Mouse (Mus musculus) spleen, adult 2 months (tissue): Measurements from ENCODE around the gene Ptpn21.

ENCODE experiments used
- CTCF ChIP-seq: fragments of 200-500 bp; IDR thresholded peaks from 2 replicates; pipeline ENCODE4 v1.5.1; 2011; ENCODE audit warnings: mild to moderate bottlenecking, inconsistent platforms; ENCODE audit not compliant: insufficient read depth, insufficient read length, insufficient replicate concordance; ENCODE audit errors: extremely low read depth
- POLR2A ChIP-seq: fragments of 200-500 bp; IDR thresholded peaks from 2 replicates; pipeline ENCODE4 v1.6.1; 2011; ENCODE audit warnings: low read depth, low read length, inconsistent platforms

GRCm38 (mm10) chr12:98679906-98680305 lies 57.3 kb downstream of the Ptpn21 start:
- no peak for TF ChIP-seq CTCF
- TF ChIP-seq POLR2A: no peak
